Mouse (Mus musculus) cerebellum, postnatal 14 days (tissue): ENCODE results near the gene Sephs2.

Experiments
- DNase-seq, 2 experiments: peaks; one replicate each; pipeline ENCODE4 v3.0.0; 2021; ENCODE audit warnings: mixed read lengths in 2 of 2

Sephs2 gene

GRCm38 (mm10) chr7:127232622-127233367, 41.1 kb downstream of the Sephs2 start, which contains the start of the genes Zfp553 and Sept1:
Zfp553 (plus strand) TSS chr7:127233061.
Sept1 (minus strand) TSS chr7:127233130.
- DNase-seq: peak; percentile 91

GRCm38 (mm10) chr7:127231826-127232621, 41.8 kb downstream of the Sephs2 start:
- DNase-seq: no peak

- no peak for DNase-seq
These were observed 42.5 kb downstream of the Sephs2 start for GRCm38 (mm10) chr7:127231376-127231775.

- DNase-seq: peak; percentile 91 to 94
These were observed 45.1 kb downstream of the Sephs2 start for GRCm38 (mm10) chr7:127228615-127229303.

- DNase-seq: no peak
These were observed 48.5 kb downstream of the Sephs2 start for GRCm38 (mm10) chr7:127225147-127225995.

- no peak for DNase-seq
These were observed 49.2 kb downstream of the Sephs2 start for GRCm38 (mm10) chr7:127224616-127225015.

- no peak for DNase-seq
These were observed 50.1 kb downstream of the Sephs2 start for GRCm38 (mm10) chr7:127223515-127224478.

- DNase-seq: no peak
These were observed 50.7 kb downstream of the Sephs2 start for GRCm38 (mm10) chr7:127223106-127223505.
